Mouse (Mus musculus): ENCODE results near the gene Crybb3.

The Crybb3 gene

DNA sequence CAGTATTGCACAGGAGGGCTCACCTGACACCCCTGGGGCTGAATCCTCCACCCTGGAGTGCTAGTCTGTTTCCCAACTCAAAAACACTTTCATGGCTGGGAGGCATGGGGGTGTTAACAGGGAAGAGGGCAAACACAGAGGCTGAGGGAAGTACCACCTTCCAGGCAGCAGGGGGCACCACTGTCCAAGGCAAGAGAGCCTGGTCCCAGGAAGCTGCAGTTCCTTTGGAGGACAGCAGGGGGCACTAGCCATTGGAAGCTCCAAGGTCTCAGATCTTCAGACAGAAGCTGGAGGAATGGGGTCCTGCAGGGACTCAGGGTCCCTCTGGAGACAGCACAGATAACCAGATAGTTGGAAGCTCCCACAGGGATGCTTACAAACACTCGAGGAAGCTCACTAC lies 18.2 kb upstream of the Crybb3 start:
- Histone ChIP-seq H3K9me3 (ENCODE audit: low read length) (no peaks in the 10 kb centered on the region), H3K27me3 (ENCODE audit: insufficient read depth, low read length) (no peaks in the 10 kb centered on the region), H3K4me3 (replicated peaks; ENCODE audit: low read length) (no peak overlapping the region), H3K4me1 (replicated peaks; ENCODE audit: low read depth, low read length) (peaks cover 5% of the 10 kb centered on the region; the same call in 1 of the 2 replicates), H3K36me3 (ENCODE audit: insufficient read depth, low read length) (peaks cover 19% of the 10 kb centered on the region)
- TF ChIP-seq CTCF (conservative IDR thresholded peaks at IDR 0.05; ENCODE audit: low read length) (peak; percentile 100), NANOG (IDR thresholded peaks at IDR 0.05; ENCODE audit: borderline replicate concordance, low read length) (no peak)

DNA sequence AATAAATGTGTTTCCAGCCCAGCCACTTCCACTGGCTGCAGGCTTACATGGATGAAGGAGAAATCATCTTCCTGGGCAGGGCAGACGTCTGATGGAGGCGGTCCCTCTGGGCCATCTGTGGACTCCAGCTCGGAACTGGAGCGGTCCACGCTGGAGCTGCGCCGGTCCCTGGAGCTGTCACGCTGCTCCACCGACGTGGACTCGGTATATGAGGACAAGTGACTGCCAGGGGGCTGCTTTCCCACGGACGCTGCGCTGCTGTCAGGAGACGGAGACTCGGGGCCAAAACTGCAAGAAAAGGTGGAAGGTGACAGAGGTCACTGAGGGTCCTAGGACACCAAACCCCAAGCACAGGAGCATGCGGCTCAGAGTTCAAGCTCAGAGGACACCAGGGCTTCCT lies 16.2 kb upstream of the Crybb3 start:
- Histone ChIP-seq H3K9me3 (ENCODE audit: low read length) (no peaks in the 10 kb centered on the region), H3K36me3 (ENCODE audit: insufficient read depth, low read length) (peaks cover 26% of the 10 kb centered on the region), H3K4me3 (replicated peaks; ENCODE audit: low read length) (no peak overlapping the region), H3K27me3 (ENCODE audit: insufficient read depth, low read length) (no peaks in the 10 kb centered on the region), H3K4me1 (replicated peaks; ENCODE audit: low read depth, low read length) (peaks cover 11% of the 10 kb centered on the region)
- TF ChIP-seq POU5F1 (IDR thresholded peaks at IDR 0.05; ENCODE audit: borderline replicate concordance, low read length) = no peak
- no peak for TF ChIP-seq NANOG (IDR thresholded peaks at IDR 0.05; ENCODE audit: borderline replicate concordance, low read length)
- TF ChIP-seq CTCF (conservative IDR thresholded peaks at IDR 0.05; ENCODE audit: low read length) = no peak

DNA sequence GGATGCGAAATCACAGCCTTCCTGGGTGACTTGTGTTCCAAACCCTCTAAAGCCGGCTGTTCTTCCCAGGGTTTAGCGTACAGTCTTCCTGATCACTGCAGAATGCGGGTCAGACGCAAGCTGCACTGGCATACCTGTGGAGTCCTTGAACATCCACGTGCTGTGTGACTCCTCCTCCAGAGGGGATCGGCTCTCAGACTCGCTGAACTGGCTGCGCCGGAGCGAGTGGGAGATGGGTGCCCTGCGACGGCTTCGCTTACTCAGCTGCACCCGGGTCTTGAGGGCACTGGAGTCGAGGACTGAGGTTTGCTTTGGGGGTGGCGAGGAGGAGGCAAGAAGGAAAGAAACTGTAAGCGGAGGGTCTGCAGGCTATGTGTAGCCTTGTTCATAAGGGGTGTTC lies 14.1 kb upstream of the Crybb3 start:
- H3K27me3 ChIP-seq (ENCODE audit: insufficient read depth, low read length) = no peaks in the 10 kb centered on the region
- H3K4me3 ChIP-seq (replicated peaks; ENCODE audit: low read length) = no peak overlapping the region
- no peaks in the 10 kb centered on the region for H3K9me3 ChIP-seq (ENCODE audit: low read length)
- peaks cover 25% of the 10 kb centered on the region for H3K4me1 ChIP-seq (replicated peaks; ENCODE audit: low read depth, low read length)
- TF ChIP-seq CTCF (conservative IDR thresholded peaks at IDR 0.05; ENCODE audit: low read length) = no peak
- TF ChIP-seq NANOG (IDR thresholded peaks at IDR 0.05; ENCODE audit: borderline replicate concordance, low read length) = no peak
- TF ChIP-seq POU5F1 (IDR thresholded peaks at IDR 0.05; ENCODE audit: borderline replicate concordance, low read length) = no peak
- H3K36me3 ChIP-seq (ENCODE audit: insufficient read depth, low read length) = peaks cover 29% of the 10 kb centered on the region

DNA sequence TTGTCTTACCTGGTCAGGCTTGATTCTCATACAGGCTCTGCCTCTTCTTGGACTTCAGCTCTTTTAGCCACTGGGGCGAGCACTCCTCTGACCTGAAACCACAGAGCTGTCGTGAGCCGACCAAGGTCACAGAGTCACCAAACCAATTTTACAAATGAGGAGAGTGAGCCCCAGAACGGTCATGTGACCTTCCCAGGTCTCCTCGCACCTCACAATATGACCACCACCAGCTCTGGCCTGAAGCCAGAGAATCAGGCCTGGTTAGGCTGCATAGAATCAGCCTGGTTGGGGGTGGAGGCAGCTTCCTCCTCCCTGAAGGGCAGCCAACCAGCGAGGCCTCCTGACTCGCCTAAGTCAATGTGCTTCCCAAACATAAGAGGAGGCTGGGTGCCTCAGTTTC lies 11.0 kb upstream of the Crybb3 start:
- Histone ChIP-seq H3K9me3 (ENCODE audit: low read length) (no peaks in the 10 kb centered on the region), H3K36me3 (ENCODE audit: insufficient read depth, low read length) (peaks cover 34% of the 10 kb centered on the region), H3K27me3 (ENCODE audit: insufficient read depth, low read length) (no peaks in the 10 kb centered on the region), H3K4me1 (replicated peaks; ENCODE audit: low read depth, low read length) (peaks cover 32% of the 10 kb centered on the region), H3K4me3 (replicated peaks; ENCODE audit: low read length) (no peak overlapping the region)
- no peak for TF ChIP-seq CTCF (conservative IDR thresholded peaks at IDR 0.05; ENCODE audit: low read length)
- no peak for TF ChIP-seq NANOG (IDR thresholded peaks at IDR 0.05; ENCODE audit: borderline replicate concordance, low read length)
- TF ChIP-seq POU5F1 (IDR thresholded peaks at IDR 0.05; ENCODE audit: borderline replicate concordance, low read length) = no peak

DNA sequence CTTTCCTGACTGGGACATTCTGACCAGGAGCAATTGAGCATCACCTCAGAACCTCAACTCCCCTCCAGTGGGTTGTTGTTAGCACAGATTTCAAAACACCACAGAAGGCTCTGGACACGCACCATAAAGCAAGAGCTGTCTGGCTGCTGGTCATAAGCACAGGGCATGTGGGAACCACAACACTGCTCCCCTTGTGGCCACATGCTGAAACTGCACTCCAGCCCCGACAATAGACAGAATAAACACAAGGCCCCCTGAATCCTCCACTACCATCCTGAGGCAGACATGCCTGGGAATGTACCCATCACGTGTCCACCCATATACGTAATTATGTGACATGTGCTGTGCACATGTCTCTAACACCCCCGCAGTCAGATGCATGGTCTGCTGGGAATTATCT lies 9.8 kb upstream of the Crybb3 start:
- peaks cover 32% of the 10 kb centered on the region for H3K4me1 ChIP-seq (replicated peaks; ENCODE audit: low read depth, low read length)
- TF ChIP-seq CTCF (conservative IDR thresholded peaks at IDR 0.05; ENCODE audit: low read length) (peak; percentile 99), NANOG (IDR thresholded peaks at IDR 0.05; ENCODE audit: borderline replicate concordance, low read length) (no peak)
- H3K36me3 ChIP-seq (ENCODE audit: insufficient read depth, low read length) = peaks cover 27% of the 10 kb centered on the region
- no peaks in the 10 kb centered on the region for H3K27me3 ChIP-seq (ENCODE audit: insufficient read depth, low read length)
- H3K9me3 ChIP-seq (ENCODE audit: low read length) = no peaks in the 10 kb centered on the region
- peak overlapping the region; percentile 50; the same call in 1 of the 2 replicates for H3K4me3 ChIP-seq (replicated peaks; ENCODE audit: low read length)

DNA sequence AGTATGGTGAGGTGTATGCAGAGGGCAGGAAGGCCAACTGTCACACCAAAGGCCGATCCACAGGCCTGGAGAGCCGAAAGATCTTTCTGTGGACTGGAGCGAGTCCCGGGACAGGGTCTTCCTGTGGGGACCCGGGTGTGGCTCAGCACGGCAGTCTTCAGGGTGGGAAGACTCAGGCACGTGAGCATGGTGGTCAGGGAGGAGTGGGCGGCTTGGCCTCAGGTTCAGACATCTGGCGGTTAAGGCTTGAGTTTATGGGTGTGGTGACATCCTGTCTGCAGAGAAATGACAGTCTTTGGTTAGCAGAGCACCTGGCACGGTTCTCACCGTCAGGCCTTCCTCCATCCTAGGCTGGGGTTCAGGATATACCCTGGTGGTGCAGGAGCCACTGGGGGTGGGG lies 9.4 kb upstream of the Crybb3 start:
- TF ChIP-seq CTCF (conservative IDR thresholded peaks at IDR 0.05; ENCODE audit: low read length) = no peak
- no peak for TF ChIP-seq NANOG (IDR thresholded peaks at IDR 0.05; ENCODE audit: borderline replicate concordance, low read length)
- TF ChIP-seq POU5F1 (IDR thresholded peaks at IDR 0.05; ENCODE audit: borderline replicate concordance, low read length) = no peak
- Histone ChIP-seq H3K27me3 (ENCODE audit: insufficient read depth, low read length) (no peaks in the 10 kb centered on the region), H3K36me3 (ENCODE audit: insufficient read depth, low read length) (peaks cover 24% of the 10 kb centered on the region), H3K4me3 (replicated peaks; ENCODE audit: low read length) (peak overlapping the region; percentile 50), H3K9me3 (ENCODE audit: low read length) (no peaks in the 10 kb centered on the region), H3K4me1 (replicated peaks; ENCODE audit: low read depth, low read length) (peaks cover 36% of the 10 kb centered on the region)

DNA sequence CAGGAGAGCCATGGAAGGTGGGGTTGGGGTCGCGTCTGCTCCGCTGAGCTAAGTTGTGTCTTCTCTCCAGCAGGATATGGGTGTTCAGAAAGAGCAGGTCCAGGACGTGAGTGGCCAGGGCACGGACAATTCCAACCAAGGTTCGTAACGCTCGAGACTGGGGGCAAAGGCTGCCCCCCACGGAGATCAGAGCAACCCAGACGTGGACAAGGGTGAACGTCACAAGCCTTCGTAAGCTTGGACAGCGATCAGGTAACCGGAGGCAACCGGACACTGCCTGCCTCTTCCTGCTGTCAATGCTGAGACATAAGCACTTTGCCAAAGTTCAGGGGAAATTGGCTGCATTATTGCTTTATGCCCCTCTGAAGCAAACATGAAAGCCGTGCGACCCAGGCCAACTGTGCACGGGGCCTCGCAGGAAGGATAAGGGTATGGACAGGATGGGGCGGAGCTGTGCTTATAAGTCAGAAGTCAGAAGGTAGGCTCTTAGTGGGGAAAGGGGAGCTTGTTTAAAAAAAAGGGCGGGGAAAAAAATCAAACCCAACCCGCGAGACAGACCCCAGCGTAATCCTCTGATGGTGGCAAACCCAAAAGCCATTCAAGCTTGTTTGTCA lies 8.8 kb upstream of the Crybb3 start:
- Histone ChIP-seq H3K4me1 (replicated peaks; ENCODE audit: low read depth, low read length) (peaks cover 40% of the 10 kb centered on the region), H3K9me3 (ENCODE audit: low read length) (no peaks in the 10 kb centered on the region), H3K27me3 (ENCODE audit: insufficient read depth, low read length) (no peaks in the 10 kb centered on the region), H3K4me3 (replicated peaks; ENCODE audit: low read length) (peak overlapping the region; percentile 50), H3K36me3 (ENCODE audit: insufficient read depth, low read length) (peaks cover 20% of the 10 kb centered on the region)
- TF ChIP-seq CTCF (conservative IDR thresholded peaks at IDR 0.05; ENCODE audit: low read length) (no peak), NANOG (IDR thresholded peaks at IDR 0.05; ENCODE audit: borderline replicate concordance, low read length) (no peak)

DNA sequence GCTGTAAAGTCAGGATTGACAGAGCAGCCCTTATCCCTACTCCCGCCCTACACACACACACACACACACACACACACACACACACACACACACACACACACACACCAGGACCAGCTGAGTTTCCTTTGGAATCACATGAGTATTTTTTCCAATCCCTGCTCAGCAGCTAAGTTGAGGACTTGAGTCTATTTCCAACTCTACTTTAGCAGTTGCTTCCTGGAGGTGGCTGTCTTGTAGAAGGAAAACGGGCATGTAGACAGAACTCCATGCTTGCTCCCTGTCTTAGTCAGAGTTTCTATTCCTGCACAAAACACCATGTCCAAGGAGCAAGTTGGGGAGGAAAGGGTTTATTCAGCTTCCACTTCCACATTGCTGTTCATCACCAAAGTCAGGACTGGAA lies 6.1 kb upstream of the Crybb3 start:
- Histone ChIP-seq H3K9me3 (ENCODE audit: low read length) (no peaks in the 10 kb centered on the region), H3K4me3 (replicated peaks; ENCODE audit: low read length) (no peak overlapping the region), H3K27me3 (ENCODE audit: insufficient read depth, low read length) (no peaks in the 10 kb centered on the region), H3K4me1 (replicated peaks; ENCODE audit: low read depth, low read length) (peaks cover 42% of the 10 kb centered on the region), H3K36me3 (ENCODE audit: insufficient read depth, low read length) (peaks cover 11% of the 10 kb centered on the region)
- TF ChIP-seq CTCF (conservative IDR thresholded peaks at IDR 0.05; ENCODE audit: low read length) (no peak), NANOG (IDR thresholded peaks at IDR 0.05; ENCODE audit: borderline replicate concordance, low read length) (no peak), POU5F1 (IDR thresholded peaks at IDR 0.05; ENCODE audit: borderline replicate concordance, low read length) (no peak)

DNA sequence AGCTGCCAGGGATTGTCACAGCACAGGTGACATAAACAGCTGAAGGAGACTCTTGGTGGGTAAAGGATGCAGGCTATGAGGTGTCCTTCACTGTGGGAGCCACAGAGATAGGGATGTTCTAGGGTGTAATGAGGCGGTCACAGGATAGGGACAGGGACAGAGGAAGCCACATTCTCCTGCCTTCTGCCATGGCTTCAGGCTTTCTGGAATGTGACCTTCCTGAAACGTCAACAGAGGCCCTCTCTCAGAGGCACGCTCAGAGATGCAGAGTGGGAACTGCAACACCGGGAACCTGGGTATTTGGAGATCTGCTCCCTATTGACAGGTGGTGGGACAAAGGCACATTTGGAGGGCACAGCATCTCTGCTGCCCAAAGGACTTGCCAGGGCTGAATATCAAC lies 5.6 kb upstream of the Crybb3 start:
- Histone ChIP-seq H3K9me3 (ENCODE audit: low read length) (no peaks in the 10 kb centered on the region), H3K4me3 (replicated peaks; ENCODE audit: low read length) (no peak overlapping the region), H3K27me3 (ENCODE audit: insufficient read depth, low read length) (no peaks in the 10 kb centered on the region), H3K36me3 (ENCODE audit: insufficient read depth, low read length) (peaks cover 9% of the 10 kb centered on the region), H3K4me1 (replicated peaks; ENCODE audit: low read depth, low read length) (peaks cover 40% of the 10 kb centered on the region)
- no peak for TF ChIP-seq NANOG (IDR thresholded peaks at IDR 0.05; ENCODE audit: borderline replicate concordance, low read length)
- TF ChIP-seq POU5F1 (IDR thresholded peaks at IDR 0.05; ENCODE audit: borderline replicate concordance, low read length) = no peak
- no peak for TF ChIP-seq CTCF (conservative IDR thresholded peaks at IDR 0.05; ENCODE audit: low read length)
